Mouse (Mus musculus) left cerebral cortex, adult 11 months (tissue): Measurements from ENCODE around the gene Acta2.

Source experiments
- DNase-seq: peaks from one replicate; pipeline ENCODE4 v3.0.0; 2022; ENCODE audit warnings: low spot score

The Acta2 gene

GRCm38 (mm10) chr19:34192008-34192963 is 63.1 kb downstream of the Acta2 start, which contains the start of gene Stambpl1:
TSS of gene Stambpl1 (plus strand) at chr19:34192229.
- DNase-seq, result peak; percentile 57

GRCm38 (mm10) chr19:34191645-34192007 is 63.8 kb downstream of the Acta2 start:
- peak; percentile 28 for DNase-seq
